Mouse (Mus musculus) brown adipose tissue, adult 24 weeks (tissue): ENCODE data around the gene Mgat3. TPM values are rescaled to one million over a fixed set of nuclear protein-coding genes. Genes with fewer than 3 reads are reported as not detected.

Experiments used
- H3K27ac ChIP-seq: fragments of 200-500 bp; replicated peaks from 2 replicates; pipeline ENCODE4 v1.5.1; 2012; ENCODE audit warnings: low read depth, mild to moderate bottlenecking, low read length
- H3K4me1 ChIP-seq: fragments of 200-500 bp; 2 replicates; pipeline ENCODE4 v1.6.1; 2012; ENCODE audit warnings: low read length, mixed read lengths; ENCODE audit not compliant: control insufficient read depth, insufficient read depth, insufficient read length
- H3K4me3 ChIP-seq: fragments of 200-500 bp; 2 replicates; pipeline ENCODE4 v1.5.1; 2012; ENCODE audit warnings: low read depth, mild to moderate bottlenecking, low read length, moderate library complexity; ENCODE audit not compliant: insufficient read depth
- polyA plus RNA-seq: library from polyadenylated mRNA; stranded (reverse); fragments of >200 nt; gene quantifications from 2 replicates; pipeline ENCODE4 v1.2.4, GENCODE M21; 2012; ENCODE audit not compliant: missing spikeins, insufficient read depth, insufficient read length

The Mgat3 gene
- polyA plus RNA-seq, 1 experiment: 0.36 TPM

DNA sequence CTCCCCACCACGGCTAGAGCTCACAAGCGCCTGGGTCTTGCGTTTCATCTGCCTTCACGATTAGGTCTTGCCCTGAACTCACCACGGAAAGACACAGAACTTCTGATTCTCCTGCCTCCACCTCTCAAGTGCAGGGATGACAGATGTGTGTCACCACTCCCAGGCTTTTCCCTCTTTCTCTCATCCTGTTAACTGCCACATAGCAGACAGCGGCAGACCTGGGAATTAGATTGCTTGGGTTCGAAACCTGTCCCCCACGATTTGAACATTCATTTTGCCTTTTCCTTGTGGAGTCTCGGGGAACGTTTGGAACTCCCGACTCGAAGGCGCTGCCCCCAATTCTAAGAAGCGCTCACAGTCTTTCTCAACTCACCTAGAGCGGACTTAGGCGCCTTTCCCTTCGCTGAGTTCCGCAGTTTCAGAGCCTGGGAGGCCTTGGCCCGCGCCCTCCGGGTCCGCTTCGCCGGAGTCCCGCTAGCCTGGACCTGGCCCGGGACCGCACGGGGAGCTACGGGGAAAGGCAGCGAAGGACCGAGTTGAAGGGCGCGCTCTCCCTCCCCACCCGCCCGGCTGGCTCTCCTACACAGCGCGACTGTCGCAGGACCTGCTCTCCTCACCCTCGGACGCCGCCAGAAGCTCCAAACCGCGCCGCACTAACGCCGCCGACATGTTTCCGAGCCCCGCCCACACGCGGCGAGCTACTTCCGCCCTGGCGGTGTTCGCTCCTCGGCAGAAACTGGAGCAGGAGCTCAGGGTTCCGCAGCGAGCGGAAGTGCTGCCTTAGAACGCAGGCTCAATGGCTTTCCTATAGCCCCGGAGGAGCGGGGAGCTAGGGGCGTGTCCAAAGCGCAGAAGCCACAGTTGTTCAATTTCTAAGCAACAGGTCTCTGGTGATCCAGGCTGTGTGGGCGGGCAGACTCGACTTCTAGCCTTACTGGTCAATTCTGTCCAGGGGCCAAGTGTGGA, 90.4 kb downstream of the Mgat3 start, which contains the start of gene Rps19bp1:
TSS of gene Rps19bp1 (minus strand) at position 706 of the 966 bp plus-strand sequence.
- Histone ChIP-seq H3K4me3 (peak within 1 kb of the TSS; percentile 74), H3K4me1 (0 out of 2 replicates have a peak, but pooled peaks cover 2% of the 10 kb centered on the region), H3K27ac (peak within 1 kb of the TSS; percentile 71)

Other genes starting within 250 kb of the Mgat3 start
- 6.8 and 7.1 TPM in 2 replicates for gene Cbx7, start 202.6 kb upstream of the Mgat3 start, polyA plus RNA-seq
- 9.8 and 13.0 TPM in 2 replicates for gene Pdgfb, start 158.7 kb upstream of the Mgat3 start, polyA plus RNA-seq
- gene Syngr1, start 82.4 kb upstream of the Mgat3 start, polyA plus RNA-seq: 47.9 and 62.7 TPM in 2 replicates
- 424 and 522 TPM in 2 replicates for gene Rpl3, start 81.9 kb upstream of the Mgat3 start, polyA plus RNA-seq
- gene Tab1, start 40.6 kb upstream of the Mgat3 start, polyA plus RNA-seq: 4.8 and 5.7 TPM in 2 replicates
- 15.4 and 16.0 TPM in 2 replicates for gene Mief1, start 60.3 kb downstream of the Mgat3 start, polyA plus RNA-seq
- gene AC140267.1, start 62.1 kb downstream of the Mgat3 start, polyA plus RNA-seq: not detected in 2 replicates
- 111 and 147 TPM in 2 replicates for gene Atf4, start 81.5 kb downstream of the Mgat3 start, polyA plus RNA-seq
- gene Rps19bp1, start 90.6 kb downstream of the Mgat3 start, polyA plus RNA-seq: 30.4 and 30.8 TPM in 2 replicates
- not detected in 2 replicates for gene Cacna1i, start 113.5 kb downstream of the Mgat3 start, polyA plus RNA-seq